Mouse (Mus musculus): ENCODE measurements at regions not wholly inside any gene's neighbourhood (a gene's known extent, or its start where the extent isn't known, plus 50 kb on each side); places are given as distances from the start of the nearest gene placed in this dataset.

- DNase-seq (ENCODE audit: low spot score) (no peak), ATAC-seq (ENCODE audit: insufficient number of reproducible peaks, low FRiP score, low TSS enrichment, low read depth) (no peak)
- Histone ChIP-seq H3K36me3 (ENCODE audit: control insufficient read depth, insufficient read depth, low read length) (no peaks in the 10 kb centered on the region), H3K4me3 (ENCODE audit: low read depth, low read length) (no peak overlapping the region), H3K27me3 (ENCODE audit: control insufficient read depth, insufficient read depth, low read length) (no peaks in the 10 kb centered on the region), H3K9me3 (ENCODE audit: control insufficient read depth, low read length) (no peaks in the 10 kb centered on the region), H3K4me2 (ENCODE audit: low read depth, severe bottlenecking) (no peak overlapping the region), H3K9ac (ENCODE audit: low read length) (no peak overlapping the region), H3K4me1 (ENCODE audit: control insufficient read depth, insufficient read depth, low read length) (peaks cover 14% of the 10 kb centered on the region), H3K27ac (replicated peaks; ENCODE audit: low read depth, low read length) (no peak overlapping the region)
- 86% methylated on average over 4 of the region's 4 CpGs for WGBS
These were observed 77.0 kb downstream of the Irs2 start for GRCm38 (mm10) chr8:10931266-10931665.

GRCm38 (mm10) chr8:10928836-10929235, 79.4 kb downstream of the Irs2 start:
- 91% methylated on average over 3 of the region's 3 CpGs for WGBS
- no peak overlapping the region for H3K4me3 ChIP-seq (ENCODE audit: low read depth, low read length)
- H3K4me1 ChIP-seq (ENCODE audit: control insufficient read depth, insufficient read depth, low read length): peaks cover 26% of the 10 kb centered on the region
- DNase-seq (ENCODE audit: low spot score) (no peak), ATAC-seq (ENCODE audit: insufficient number of reproducible peaks, low FRiP score, low TSS enrichment, low read depth) (no peak)
- H3K27me3 ChIP-seq (ENCODE audit: control insufficient read depth, insufficient read depth, low read length): no peaks in the 10 kb centered on the region
- no peaks in the 10 kb centered on the region for H3K9me3 ChIP-seq (ENCODE audit: control insufficient read depth, low read length)
- no peak overlapping the region for H3K4me2 ChIP-seq (ENCODE audit: low read depth, severe bottlenecking)
- H3K36me3 ChIP-seq (ENCODE audit: control insufficient read depth, insufficient read depth, low read length): no peaks in the 10 kb centered on the region
- H3K27ac ChIP-seq (replicated peaks; ENCODE audit: low read depth, low read length): no peak overlapping the region
- no peak overlapping the region for H3K9ac ChIP-seq (ENCODE audit: low read length)

GRCm38 (mm10) chr8:10928342-10928794, 79.9 kb downstream of the Irs2 start:
- Histone ChIP-seq H3K9me3 (ENCODE audit: control insufficient read depth, low read length) (no peaks in the 10 kb centered on the region), H3K4me2 (ENCODE audit: low read depth, severe bottlenecking) (no peak overlapping the region), H3K27ac (replicated peaks; ENCODE audit: low read depth, low read length) (no peak overlapping the region), H3K4me3 (ENCODE audit: low read depth, low read length) (no peak overlapping the region), H3K27me3 (ENCODE audit: control insufficient read depth, insufficient read depth, low read length) (no peaks in the 10 kb centered on the region), H3K4me1 (ENCODE audit: control insufficient read depth, insufficient read depth, low read length) (peaks cover 30% of the 10 kb centered on the region), H3K36me3 (ENCODE audit: control insufficient read depth, insufficient read depth, low read length) (no peaks in the 10 kb centered on the region), H3K9ac (ENCODE audit: low read length) (no peak overlapping the region)
- 86% methylated on average over 17 of the region's 17 CpGs for WGBS
- DNase-seq (ENCODE audit: low spot score): no peak
- no peak for ATAC-seq (ENCODE audit: insufficient number of reproducible peaks, low FRiP score, low TSS enrichment, low read depth)

- no peak for ATAC-seq (ENCODE audit: insufficient number of reproducible peaks, low FRiP score, low TSS enrichment, low read depth)
- no peak overlapping the region for H3K4me2 ChIP-seq (ENCODE audit: low read depth, severe bottlenecking)
- peaks cover 42% of the 10 kb centered on the region for H3K4me1 ChIP-seq (ENCODE audit: control insufficient read depth, insufficient read depth, low read length)
- H3K36me3 ChIP-seq (ENCODE audit: control insufficient read depth, insufficient read depth, low read length): no peaks in the 10 kb centered on the region
- no peaks in the 10 kb centered on the region for H3K27me3 ChIP-seq (ENCODE audit: control insufficient read depth, insufficient read depth, low read length)
- WGBS: 59% methylated on average over 3 of the region's 3 CpGs
- H3K27ac ChIP-seq (replicated peaks; ENCODE audit: low read depth, low read length): no peak overlapping the region; the same call in 1 of the 2 replicates
- no peak overlapping the region for H3K9ac ChIP-seq (ENCODE audit: low read length)
- no peak for DNase-seq (ENCODE audit: low spot score)
- no peak overlapping the region for H3K4me3 ChIP-seq (ENCODE audit: low read depth, low read length)
- no peaks in the 10 kb centered on the region for H3K9me3 ChIP-seq (ENCODE audit: control insufficient read depth, low read length)
These were observed 81.1 kb downstream of the Irs2 start for GRCm38 (mm10) chr8:10927187-10927586.

- no peaks in the 10 kb centered on the region for H3K9me3 ChIP-seq (ENCODE audit: control insufficient read depth, low read length)
- H3K4me1 ChIP-seq (ENCODE audit: control insufficient read depth, insufficient read depth, low read length): peaks cover 48% of the 10 kb centered on the region
- ATAC-seq (ENCODE audit: insufficient number of reproducible peaks, low FRiP score, low TSS enrichment, low read depth) (no peak), DNase-seq (ENCODE audit: low spot score) (no peak)
- peak overlapping the region; percentile 97 for H3K27ac ChIP-seq (replicated peaks; ENCODE audit: low read depth, low read length)
- peak overlapping the region; percentile 56 for H3K9ac ChIP-seq (ENCODE audit: low read length)
- H3K27me3 ChIP-seq (ENCODE audit: control insufficient read depth, insufficient read depth, low read length): no peaks in the 10 kb centered on the region
- 0 out of 2 replicates have a peak overlapping the region, but pooled peaks have one; percentile 12 for H3K4me3 ChIP-seq (ENCODE audit: low read depth, low read length)
- no peaks in the 10 kb centered on the region for H3K36me3 ChIP-seq (ENCODE audit: control insufficient read depth, insufficient read depth, low read length)
- H3K4me2 ChIP-seq (ENCODE audit: low read depth, severe bottlenecking): peak overlapping the region; percentile 48
These were observed 81.7 kb downstream of the Irs2 start for GRCm38 (mm10) chr8:10926518-10926915.

GRCm38 (mm10) chr8:10925582-10926517, 82.4 kb downstream of the Irs2 start:
- 0 out of 2 replicates have a peak overlapping the region, but pooled peaks have one; percentile 12 for H3K4me3 ChIP-seq (ENCODE audit: low read depth, low read length)
- no peaks in the 10 kb centered on the region for H3K27me3 ChIP-seq (ENCODE audit: control insufficient read depth, insufficient read depth, low read length)
- DNase-seq (ENCODE audit: low spot score) (peak; percentile 84), ATAC-seq (ENCODE audit: insufficient number of reproducible peaks, low FRiP score, low TSS enrichment, low read depth) (peak; percentile 77)
- peak overlapping the region; percentile 97 for H3K27ac ChIP-seq (replicated peaks; ENCODE audit: low read depth, low read length)
- under 1% methylated on average over 18 of the region's 18 CpGs for WGBS
- H3K4me1 ChIP-seq (ENCODE audit: control insufficient read depth, insufficient read depth, low read length): peaks cover 52% of the 10 kb centered on the region
- H3K9me3 ChIP-seq (ENCODE audit: control insufficient read depth, low read length): no peaks in the 10 kb centered on the region
- peak overlapping the region; percentile 56 for H3K9ac ChIP-seq (ENCODE audit: low read length)
- H3K4me2 ChIP-seq (ENCODE audit: low read depth, severe bottlenecking): peak overlapping the region; percentile 48
- no peaks in the 10 kb centered on the region for H3K36me3 ChIP-seq (ENCODE audit: control insufficient read depth, insufficient read depth, low read length)

GRCm38 (mm10) chr8:10924526-10925199, 83.6 kb downstream of the Irs2 start:
- H3K36me3 ChIP-seq (ENCODE audit: control insufficient read depth, insufficient read depth, low read length): no peaks in the 10 kb centered on the region
- peak; percentile 87 for DNase-seq (ENCODE audit: low spot score)
- no peaks in the 10 kb centered on the region for H3K9me3 ChIP-seq (ENCODE audit: control insufficient read depth, low read length)
- 0% methylated on average over 20 of the region's 20 CpGs for WGBS
- peak overlapping the region; percentile 48 for H3K4me2 ChIP-seq (ENCODE audit: low read depth, severe bottlenecking)
- peak overlapping the region; percentile 97 for H3K27ac ChIP-seq (replicated peaks; ENCODE audit: low read depth, low read length)
- 0 out of 2 replicates have a peak overlapping the region, but pooled peaks have one; percentile 13 for H3K9ac ChIP-seq (ENCODE audit: low read length)
- ATAC-seq (ENCODE audit: insufficient number of reproducible peaks, low FRiP score, low TSS enrichment, low read depth): peak; percentile 42
- no peak overlapping the region for H3K4me3 ChIP-seq (ENCODE audit: low read depth, low read length)
- H3K27me3 ChIP-seq (ENCODE audit: control insufficient read depth, insufficient read depth, low read length): no peaks in the 10 kb centered on the region
- H3K4me1 ChIP-seq (ENCODE audit: control insufficient read depth, insufficient read depth, low read length): peaks cover 52% of the 10 kb centered on the region

GRCm38 (mm10) chr8:10924001-10924490, 84.2 kb downstream of the Irs2 start:
- no peak for ATAC-seq (ENCODE audit: insufficient number of reproducible peaks, low FRiP score, low TSS enrichment, low read depth)
- 5% methylated on average over 3 of the region's 3 CpGs for WGBS
- H3K9ac ChIP-seq (ENCODE audit: low read length): no peak overlapping the region
- no peaks in the 10 kb centered on the region for H3K36me3 ChIP-seq (ENCODE audit: control insufficient read depth, insufficient read depth, low read length)
- H3K9me3 ChIP-seq (ENCODE audit: control insufficient read depth, low read length): no peaks in the 10 kb centered on the region
- peak overlapping the region; percentile 13; the same call in 1 of the 2 replicates for H3K4me3 ChIP-seq (ENCODE audit: low read depth, low read length)
- peak overlapping the region; percentile 48; the same call in 1 of the 2 replicates for H3K4me2 ChIP-seq (ENCODE audit: low read depth, severe bottlenecking)
- H3K27me3 ChIP-seq (ENCODE audit: control insufficient read depth, insufficient read depth, low read length): no peaks in the 10 kb centered on the region
- peaks cover 52% of the 10 kb centered on the region for H3K4me1 ChIP-seq (ENCODE audit: control insufficient read depth, insufficient read depth, low read length)
- peak overlapping the region; percentile 97 for H3K27ac ChIP-seq (replicated peaks; ENCODE audit: low read depth, low read length)
- no peak for DNase-seq (ENCODE audit: low spot score)
